Mouse (Mus musculus): ENCODE data around the gene Kbtbd6. TPM values are rescaled to one million over a fixed set of nuclear protein-coding genes. Genes with fewer than 3 reads are reported as not detected.
A peak's percentile ranks its signal among the peaks of the same experiment; 100 is the strongest.
"Not testable (repeated sequence)": the region's sequence is repeated elsewhere in the genome, so short reads cannot be mapped to it uniquely, and the experiment has no call there.

Kbtbd6 gene
- polyA plus RNA-seq (2012; fragmentation: generic; extraction: Trizol) = 0.25 TPM
- long read RNA-seq, experiment 1 = 0 reads
- long read RNA-seq, experiment 2, partial matches to known transcripts = 0 of 3 reads
- long read RNA-seq, experiment 2, other reads (novel, unspliced or antisense) = 0 of 3 reads

DNA sequence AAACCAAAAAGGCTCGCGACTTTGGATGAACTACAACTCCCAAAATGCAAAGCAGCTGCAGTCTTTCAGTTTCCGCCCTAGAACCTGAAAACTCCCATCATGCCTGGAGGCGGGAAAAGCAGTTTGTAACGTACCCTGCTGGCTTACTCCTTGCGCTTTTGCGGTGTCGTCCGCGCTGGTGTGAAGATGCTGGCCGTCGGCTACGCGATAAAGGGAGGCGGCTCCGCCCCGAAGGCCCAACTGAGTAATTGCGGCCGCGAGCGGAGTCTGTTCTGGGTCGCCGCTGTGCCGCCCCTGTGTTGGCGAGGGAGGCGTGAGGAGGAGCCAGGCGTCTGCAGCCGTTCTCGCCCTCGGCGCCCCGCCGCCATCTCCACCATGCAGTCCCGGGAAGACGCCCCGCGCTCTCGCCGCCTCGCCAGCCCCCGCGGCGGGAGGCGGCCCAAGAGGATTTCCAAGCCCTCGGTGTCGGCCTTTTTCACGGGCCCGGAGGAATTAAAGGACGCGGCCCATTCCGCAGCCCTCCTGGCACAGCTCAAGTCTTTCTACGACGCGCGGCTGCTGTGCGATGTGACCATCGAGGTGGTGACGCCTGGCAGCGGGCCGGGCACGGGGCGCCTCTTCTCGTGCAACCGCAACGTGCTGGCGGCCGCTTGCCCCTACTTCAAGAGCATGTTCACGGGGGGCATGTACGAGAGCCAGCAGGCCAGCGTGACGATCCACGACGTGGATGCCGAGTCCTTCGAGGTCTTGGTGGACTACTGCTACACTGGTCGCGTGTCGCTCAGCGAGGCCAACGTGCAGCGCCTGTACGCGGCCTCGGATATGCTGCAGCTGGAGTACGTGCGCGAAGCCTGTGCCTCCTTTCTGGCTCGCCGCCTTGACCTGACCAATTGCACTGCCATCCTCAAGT is at the start of gene Kbtbd6:
Gene Kbtbd6, plus strand, starts transcription at position 155 of the 910 bp plus-strand sequence.
- not testable (repeated sequence) for H3K36me3 ChIP-seq (ENCODE audit: control insufficient read depth, insufficient read depth); H3K79me2 ChIP-seq (ENCODE audit: control insufficient read depth, insufficient read depth); H3K27me3 ChIP-seq (ENCODE audit: control insufficient read depth, insufficient read depth, insufficient read length); H3K4me3 ChIP-seq (ENCODE audit: insufficient read depth, poor library complexity, severe bottlenecking); H3K79me3 ChIP-seq (ENCODE audit: low read depth)
- peak within 1 kb of the TSS; percentile 24 for H3ac ChIP-seq (ENCODE audit: control insufficient read depth, insufficient read length, low read depth)
- peak; percentile 45 for TF ChIP-seq MAX (IDR thresholded peaks at IDR 0.05)

DNA sequence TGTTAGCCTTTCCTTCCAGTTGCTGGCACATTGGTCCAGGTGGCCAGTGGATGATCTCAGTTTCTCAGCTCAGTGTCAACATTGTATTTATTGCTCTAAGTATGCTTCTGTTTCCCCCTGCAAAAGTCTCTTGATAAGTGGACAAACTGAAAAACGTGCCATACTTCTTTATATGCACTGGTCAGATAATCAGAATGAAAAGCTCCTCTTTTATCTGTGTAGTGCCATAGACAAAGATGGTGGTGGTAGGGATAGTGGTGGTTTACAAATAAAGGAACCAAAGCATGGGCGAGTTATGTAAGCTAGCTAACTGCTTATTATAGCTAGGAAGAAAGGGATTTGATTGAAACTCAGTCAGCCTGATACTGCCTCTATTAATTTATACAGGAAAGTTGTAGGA is 44.0 kb upstream of the Kbtbd6 start:
- Histone ChIP-seq H3K79me2 (ENCODE audit: control insufficient read depth, insufficient read depth) (no peaks in the 10 kb centered on the region), H3K79me3 (ENCODE audit: low read depth) (no peaks in the 10 kb centered on the region), H3K27me3 (ENCODE audit: control insufficient read depth, insufficient read depth, insufficient read length) (no peaks in the 10 kb centered on the region), H3K36me3 (ENCODE audit: control insufficient read depth, insufficient read depth) (no peaks in the 10 kb centered on the region), H3ac (ENCODE audit: control insufficient read depth, insufficient read length, low read depth) (no peak overlapping the region), H3K4me3 (ENCODE audit: insufficient read depth, poor library complexity, severe bottlenecking) (no peak overlapping the region)
- TF ChIP-seq CEBPB (IDR thresholded peaks at IDR 0.05; ENCODE audit: low read depth) (no peak), USF1 (IDR thresholded peaks at IDR 0.05; ENCODE audit: low read depth) (no peak)

DNA sequence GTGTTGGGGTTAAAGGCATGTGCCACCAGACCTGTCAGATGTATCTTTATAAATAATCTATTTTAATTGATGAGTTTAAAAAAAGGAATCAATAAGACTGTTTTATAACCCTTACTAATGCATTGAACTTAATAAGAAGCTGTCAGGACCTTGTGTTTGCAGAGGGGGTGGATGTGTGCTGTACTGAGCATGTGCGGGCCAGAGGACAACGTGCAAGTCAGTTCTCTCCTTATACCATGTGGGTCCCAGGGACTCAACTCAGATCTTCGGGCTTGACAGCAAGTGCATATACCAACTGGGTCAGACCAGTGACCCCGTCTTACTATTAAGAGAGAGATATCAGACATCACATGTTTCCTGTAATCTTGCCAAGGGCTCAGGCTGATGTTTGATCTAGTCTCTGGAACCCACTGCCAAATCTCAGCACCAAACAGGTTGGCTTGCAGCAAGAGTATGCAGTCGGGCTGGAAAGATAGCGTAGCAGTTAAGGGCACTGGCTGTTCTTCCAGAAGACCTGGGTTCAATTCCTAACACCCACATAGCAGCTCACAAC is 42.3 kb upstream of the Kbtbd6 start:
- no peaks in the 10 kb centered on the region for H3K79me3 ChIP-seq (ENCODE audit: low read depth)
- H3ac ChIP-seq (ENCODE audit: control insufficient read depth, insufficient read length, low read depth) = no peak overlapping the region
- TF ChIP-seq MAX (IDR thresholded peaks at IDR 0.05) = no peak
- no peak for TF ChIP-seq MYOD1 (IDR thresholded peaks at IDR 0.05; ENCODE audit: control insufficient read depth, insufficient read length, low read depth)
- TF ChIP-seq MYOG (IDR thresholded peaks at IDR 0.05; ENCODE audit: control insufficient read depth, extremely low read depth, insufficient read length) = no peak
- no peak for TF ChIP-seq CEBPB (IDR thresholded peaks at IDR 0.05; ENCODE audit: low read depth)
- no peak for TF ChIP-seq CTCF (IDR thresholded peaks at IDR 0.05; ENCODE audit: control insufficient read depth, insufficient read depth, insufficient read length)
- TF ChIP-seq FOSL1 (IDR thresholded peaks at IDR 0.05; ENCODE audit: insufficient read depth, low read length, poor library complexity, severe bottlenecking) = no peak
- no peak for TF ChIP-seq USF1 (IDR thresholded peaks at IDR 0.05; ENCODE audit: low read depth)
- no peaks in the 10 kb centered on the region for H3K79me2 ChIP-seq (ENCODE audit: control insufficient read depth, insufficient read depth)
- H3K27me3 ChIP-seq (ENCODE audit: control insufficient read depth, insufficient read depth, insufficient read length) = no peaks in the 10 kb centered on the region
- no peak overlapping the region for H3K4me3 ChIP-seq (ENCODE audit: insufficient read depth, poor library complexity, severe bottlenecking)
- no peaks in the 10 kb centered on the region for H3K36me3 ChIP-seq (ENCODE audit: control insufficient read depth, insufficient read depth)

DNA sequence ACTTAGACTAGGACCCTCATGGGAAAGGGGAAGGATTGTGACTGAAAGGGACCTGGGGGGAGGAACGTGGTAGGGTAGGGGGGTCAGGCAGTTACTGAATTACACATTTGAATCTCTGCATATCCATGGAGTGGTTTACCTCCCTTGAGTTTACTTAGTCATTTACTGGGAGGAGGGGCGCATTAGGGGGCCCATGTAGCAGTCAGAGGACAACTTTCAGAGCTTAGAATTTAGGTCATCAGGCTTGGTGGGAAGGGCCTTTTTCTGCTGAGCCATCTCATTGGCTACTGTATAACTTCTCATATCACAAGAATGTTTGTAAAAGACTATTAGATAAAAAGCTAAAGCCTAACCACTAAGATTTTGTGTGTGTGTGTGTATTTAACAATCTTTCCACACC is 41.0 kb upstream of the Kbtbd6 start:
- no peak overlapping the region for H3ac ChIP-seq (ENCODE audit: control insufficient read depth, insufficient read length, low read depth)
- no peak overlapping the region for H3K4me3 ChIP-seq (ENCODE audit: insufficient read depth, poor library complexity, severe bottlenecking)
- H3K36me3 ChIP-seq (ENCODE audit: control insufficient read depth, insufficient read depth) = no peaks in the 10 kb centered on the region
- TF ChIP-seq MYOG (IDR thresholded peaks at IDR 0.05; ENCODE audit: control insufficient read depth, extremely low read depth, insufficient read length) (no peak), USF1 (IDR thresholded peaks at IDR 0.05; ENCODE audit: low read depth) (no peak), MAX (IDR thresholded peaks at IDR 0.05) (no peak), MYOD1 (IDR thresholded peaks at IDR 0.05; ENCODE audit: control insufficient read depth, insufficient read length, low read depth) (no peak), FOSL1 (IDR thresholded peaks at IDR 0.05; ENCODE audit: insufficient read depth, low read length, poor library complexity, severe bottlenecking) (no peak), CTCF (IDR thresholded peaks at IDR 0.05; ENCODE audit: control insufficient read depth, insufficient read depth, insufficient read length) (no peak), CEBPB (IDR thresholded peaks at IDR 0.05; ENCODE audit: low read depth) (no peak)
- H3K79me2 ChIP-seq (ENCODE audit: control insufficient read depth, insufficient read depth) = no peaks in the 10 kb centered on the region
- no peaks in the 10 kb centered on the region for H3K27me3 ChIP-seq (ENCODE audit: control insufficient read depth, insufficient read depth, insufficient read length)
- no peaks in the 10 kb centered on the region for H3K79me3 ChIP-seq (ENCODE audit: low read depth)

DNA sequence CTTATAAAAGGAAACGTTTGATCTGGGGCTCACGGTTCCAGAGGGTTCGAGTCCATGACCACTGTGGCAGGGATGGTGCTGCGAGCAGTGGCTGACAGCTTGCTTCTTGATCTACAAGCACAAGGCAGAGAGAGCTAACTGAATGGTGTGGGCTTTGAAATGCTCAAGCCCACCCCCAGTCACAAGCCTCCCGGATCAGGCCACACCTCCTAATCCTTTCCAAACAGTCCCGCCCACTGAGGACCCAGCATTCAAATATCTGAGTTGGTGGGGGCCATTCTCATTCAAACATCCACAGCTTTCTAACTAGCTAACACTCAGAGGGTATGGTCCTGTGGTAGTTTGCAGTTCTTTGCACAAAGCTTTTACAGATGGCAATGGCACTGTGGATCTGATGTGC is 38.5 kb upstream of the Kbtbd6 start:
- Histone ChIP-seq H3K4me3 (ENCODE audit: insufficient read depth, poor library complexity, severe bottlenecking) (no peak overlapping the region), H3K27me3 (ENCODE audit: control insufficient read depth, insufficient read depth, insufficient read length) (no peaks in the 10 kb centered on the region), H3K36me3 (ENCODE audit: control insufficient read depth, insufficient read depth) (no peaks in the 10 kb centered on the region), H3K79me3 (ENCODE audit: low read depth) (no peaks in the 10 kb centered on the region), H3ac (ENCODE audit: control insufficient read depth, insufficient read length, low read depth) (no peak overlapping the region), H3K79me2 (ENCODE audit: control insufficient read depth, insufficient read depth) (no peaks in the 10 kb centered on the region)
- TF ChIP-seq MYOD1 (IDR thresholded peaks at IDR 0.05; ENCODE audit: control insufficient read depth, insufficient read length, low read depth) = no peak
- no peak for TF ChIP-seq CTCF (IDR thresholded peaks at IDR 0.05; ENCODE audit: control insufficient read depth, insufficient read depth, insufficient read length)
- no peak for TF ChIP-seq CEBPB (IDR thresholded peaks at IDR 0.05; ENCODE audit: low read depth)
- no peak for TF ChIP-seq FOSL1 (IDR thresholded peaks at IDR 0.05; ENCODE audit: insufficient read depth, low read length, poor library complexity, severe bottlenecking)
- no peak for TF ChIP-seq USF1 (IDR thresholded peaks at IDR 0.05; ENCODE audit: low read depth)
- no peak for TF ChIP-seq MAX (IDR thresholded peaks at IDR 0.05)
- no peak for TF ChIP-seq MYOG (IDR thresholded peaks at IDR 0.05; ENCODE audit: control insufficient read depth, extremely low read depth, insufficient read length)
